Mouse (Mus musculus) telencephalon, adult 2 months (tissue): ENCODE data around the gene Usp4.
"Not testable (repeated sequence)": the region's sequence is repeated elsewhere in the genome, so short reads cannot be mapped to it uniquely, and the experiment has no call there.

Experiments
- DNase-seq: peaks from one replicate; pipeline ENCODE4 v3.0.0-alpha.2; 2011; ENCODE audit warnings: low read depth, low spot score

Usp4 gene

GRCm38 (mm10) chr9:108347540-108348289, at the start of gene Usp4:
TSS of gene Usp4 (plus strand) at chr9:108347853.
- peak; percentile 75 for DNase-seq

DNA sequence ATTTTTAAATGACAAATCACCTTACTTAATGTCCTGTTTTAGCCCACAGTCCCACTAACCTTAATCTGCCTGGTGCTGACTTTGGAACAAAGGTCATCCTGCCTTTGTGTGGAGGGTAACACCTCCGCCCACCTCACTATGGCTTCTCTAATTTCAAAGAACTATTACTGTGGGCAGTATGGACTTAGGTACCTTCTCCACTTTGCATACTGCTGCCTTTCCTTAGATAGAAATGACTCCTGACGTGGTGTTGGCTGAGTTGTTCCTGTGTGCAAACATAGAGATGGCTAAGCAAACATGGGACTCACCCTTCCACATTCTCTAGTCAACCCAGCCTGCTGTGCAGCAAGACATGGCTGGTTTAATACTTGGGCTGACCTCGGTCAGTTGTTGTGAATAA, 45.8 kb upstream of the Usp4 start:
- DNase-seq = no peak

DNA sequence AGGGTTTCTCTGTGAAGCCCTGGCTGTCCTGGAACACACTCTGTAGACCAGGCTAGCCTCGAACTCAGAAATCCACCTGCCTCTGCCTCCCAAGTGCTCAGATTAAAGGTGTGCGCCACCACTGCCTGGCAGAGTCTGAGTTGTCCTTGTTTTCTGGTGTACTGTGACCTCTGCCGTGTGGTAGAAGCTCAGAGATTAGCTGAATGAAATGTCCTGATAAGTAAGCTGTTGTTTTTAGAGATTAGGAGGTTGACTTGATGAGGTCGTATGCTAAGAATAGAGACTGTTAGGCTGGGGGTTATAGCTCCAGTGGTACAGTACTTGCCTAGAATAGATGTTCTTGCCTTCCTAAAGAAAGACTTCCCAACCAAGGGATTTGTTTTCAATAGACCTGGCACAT, 42.9 kb upstream of the Usp4 start:
- no peak for DNase-seq

DNA sequence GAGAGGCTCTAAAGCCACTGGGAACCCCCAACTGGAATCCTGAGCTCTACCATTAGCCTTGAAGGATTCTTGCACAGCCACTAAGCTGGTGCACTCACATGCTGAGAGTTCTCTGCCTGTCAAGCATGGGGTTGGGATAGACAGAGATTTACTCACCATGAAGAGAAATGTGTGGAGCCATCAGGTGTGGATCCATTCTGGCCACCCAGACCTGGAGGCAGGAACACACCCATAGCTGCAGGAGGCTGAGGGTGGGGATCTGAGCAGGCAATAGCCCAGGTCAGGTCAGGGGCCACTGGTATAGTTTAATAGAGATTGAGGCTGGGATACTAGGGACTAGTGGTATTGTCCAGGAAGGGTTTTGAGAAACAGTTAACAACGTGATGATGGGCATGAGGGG, 42.5 kb upstream of the Usp4 start:
- DNase-seq = no peak

DNA sequence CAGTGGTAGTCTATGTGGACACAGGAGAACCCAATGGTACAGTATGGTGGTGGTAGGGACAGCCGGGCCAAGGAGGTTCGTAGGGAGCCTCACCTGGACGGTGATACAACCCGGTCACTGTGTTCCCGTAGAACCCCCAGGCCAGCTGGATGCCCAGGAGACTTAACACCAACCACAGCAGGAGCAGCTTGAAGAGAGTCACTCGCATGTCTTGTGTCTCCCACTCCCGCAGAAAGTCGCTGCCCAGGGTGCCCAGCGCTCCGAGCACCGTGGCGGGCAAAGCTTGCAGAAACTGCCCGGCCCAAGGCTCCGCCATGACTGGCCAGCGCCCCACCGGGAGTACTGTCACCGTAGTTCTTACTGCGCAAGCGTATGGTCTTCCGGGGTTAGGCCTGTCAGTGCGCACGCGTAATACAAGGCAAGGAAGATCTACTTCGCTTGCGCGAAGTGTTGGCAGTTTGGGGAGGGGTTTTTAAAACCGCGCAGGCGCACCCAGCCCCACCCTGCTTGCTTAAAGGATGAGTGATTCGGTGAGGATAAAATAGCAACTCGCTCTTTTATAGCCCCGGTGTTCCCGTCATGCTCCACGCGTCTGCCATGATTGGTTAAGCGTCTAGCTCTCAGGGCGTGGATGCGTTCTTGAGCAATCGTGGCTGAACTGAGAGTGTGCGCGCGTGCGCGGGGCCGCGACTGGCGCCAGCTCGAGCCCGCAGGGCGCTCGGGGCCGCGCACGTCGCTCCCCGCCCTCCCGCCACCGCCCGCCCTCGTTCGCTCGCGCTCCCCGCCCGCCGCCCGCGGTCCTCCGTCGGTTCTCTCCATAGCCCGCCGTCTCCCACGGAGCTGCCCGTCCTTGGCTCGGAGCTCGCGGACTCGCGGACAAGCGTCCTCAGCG, 41.8 kb upstream of the Usp4 start, which contains the start of the genes Rhoa and Tcta:
Rhoa (plus strand) TSS at position 501 of the 892 bp plus-strand sequence.
Tcta (minus strand) TSS at position 532 of the 892 bp plus-strand sequence.
- peak; percentile 100 for DNase-seq

DNA sequence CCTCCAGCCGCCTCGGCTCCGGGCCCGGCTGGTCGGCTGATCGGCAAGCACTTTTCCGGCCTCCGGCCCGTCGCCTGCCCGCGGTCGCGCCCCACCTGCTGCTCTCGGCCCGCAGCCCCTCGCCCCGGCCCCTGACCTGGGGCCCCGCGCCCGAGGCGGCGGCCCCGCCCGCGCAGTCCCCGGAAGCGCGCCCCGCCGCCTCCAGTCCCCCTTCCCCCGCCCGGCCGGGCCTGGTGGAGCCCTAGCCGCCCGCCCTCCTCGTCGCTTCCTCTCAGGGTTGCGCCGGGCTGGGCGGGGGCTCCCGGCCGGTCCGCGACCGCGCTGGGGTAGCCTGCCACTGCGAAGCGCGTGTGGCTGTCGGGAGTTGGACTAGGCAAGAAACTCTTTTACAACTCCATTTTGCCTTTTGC, 41.1 kb upstream of the Usp4 start:
- no peak for DNase-seq

DNA sequence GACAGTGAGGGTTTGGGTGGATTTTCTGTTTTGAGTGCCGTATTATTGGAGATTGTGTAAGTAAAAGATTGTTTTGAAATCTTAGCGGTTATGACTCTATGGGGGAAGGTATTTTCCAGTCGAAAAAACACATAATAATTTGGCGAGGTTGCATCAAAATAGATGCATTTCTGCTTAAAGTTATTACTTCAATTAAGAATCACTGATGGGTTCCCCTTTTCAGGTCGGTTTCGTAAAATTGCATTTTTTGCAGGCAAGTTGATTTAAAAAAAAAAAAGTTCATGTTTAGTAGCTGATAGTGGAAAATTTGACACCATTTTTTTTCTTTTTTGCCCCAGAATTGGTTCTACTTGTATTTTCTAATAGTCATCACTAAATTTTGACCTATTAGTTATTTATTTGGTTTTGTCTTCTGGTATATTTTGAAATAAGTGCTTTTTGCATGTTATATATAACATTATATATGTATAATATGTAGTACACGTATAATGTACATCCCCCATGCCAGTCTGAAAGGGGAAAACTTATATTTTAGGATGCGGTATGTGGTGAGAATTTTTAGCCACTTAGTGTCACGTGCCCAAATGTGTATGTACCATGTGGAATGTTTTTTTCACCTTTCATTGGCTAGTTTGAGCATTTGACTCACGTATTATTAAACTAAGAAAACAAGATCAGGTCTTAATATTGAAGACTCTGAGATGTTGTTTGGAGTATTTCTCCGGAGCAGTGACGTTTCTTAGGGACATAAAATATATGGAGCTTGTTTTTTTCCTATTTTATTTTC, 40.4 kb upstream of the Usp4 start:
- DNase-seq = no peak

DNA sequence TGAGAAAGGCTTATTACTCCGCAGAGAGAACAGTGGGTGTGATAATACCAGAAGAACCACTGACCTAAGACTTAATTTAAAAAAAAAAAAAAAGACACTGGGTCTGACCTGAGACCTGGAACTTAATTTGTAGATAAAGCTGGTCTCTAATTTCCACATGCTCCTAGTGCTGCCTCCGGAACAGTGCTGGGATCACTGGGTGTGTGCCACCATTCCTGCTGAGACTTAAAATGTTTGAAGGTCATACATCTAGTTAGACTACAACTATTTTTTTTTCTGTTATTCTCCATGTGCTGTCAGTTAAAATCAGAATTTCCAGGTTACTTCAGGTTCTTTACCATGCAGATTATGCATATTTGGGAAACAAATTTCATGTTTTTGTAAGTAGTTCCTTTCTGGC, 39.5 kb upstream of the Usp4 start:
- DNase-seq = no peak

DNA sequence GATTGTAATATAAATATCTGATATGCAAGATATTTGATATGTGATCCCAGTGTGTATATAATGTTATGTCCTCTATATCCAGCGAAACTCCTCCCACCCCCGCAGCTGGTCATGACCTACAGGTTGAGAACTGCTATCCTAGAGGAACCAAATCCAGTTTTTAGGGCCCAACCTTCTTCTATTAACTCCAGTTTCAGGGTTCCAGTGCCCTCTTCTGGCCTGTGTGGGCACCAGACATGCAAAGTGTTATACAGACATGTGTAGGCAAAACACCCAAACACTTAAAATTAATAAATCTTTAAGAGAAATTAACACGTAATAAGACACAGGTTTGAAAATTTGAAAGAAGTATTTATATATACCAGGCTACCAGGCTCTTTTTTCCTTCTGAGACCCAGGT, 30.1 kb upstream of the Usp4 start:
- no peak for DNase-seq

DNA sequence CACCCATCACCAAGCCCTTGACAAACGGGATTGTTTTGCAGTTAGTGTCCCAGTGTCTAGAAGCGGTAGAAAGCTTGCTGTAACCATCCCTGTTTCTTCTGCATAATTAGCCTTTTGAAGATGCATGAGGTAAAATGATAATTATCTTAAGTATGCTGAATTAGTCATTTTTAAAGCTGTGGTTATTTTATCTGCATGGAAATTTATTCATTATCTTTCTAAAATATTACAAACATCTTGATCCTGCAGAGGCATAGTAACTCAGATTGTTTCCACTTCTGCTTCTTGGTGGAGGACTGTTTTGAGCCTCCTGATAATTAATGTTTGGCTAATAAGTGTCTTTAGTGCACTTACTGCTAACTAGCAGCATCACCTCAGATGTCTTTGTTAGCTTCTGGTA, 29.2 kb upstream of the Usp4 start:
- DNase-seq = no peak

DNA sequence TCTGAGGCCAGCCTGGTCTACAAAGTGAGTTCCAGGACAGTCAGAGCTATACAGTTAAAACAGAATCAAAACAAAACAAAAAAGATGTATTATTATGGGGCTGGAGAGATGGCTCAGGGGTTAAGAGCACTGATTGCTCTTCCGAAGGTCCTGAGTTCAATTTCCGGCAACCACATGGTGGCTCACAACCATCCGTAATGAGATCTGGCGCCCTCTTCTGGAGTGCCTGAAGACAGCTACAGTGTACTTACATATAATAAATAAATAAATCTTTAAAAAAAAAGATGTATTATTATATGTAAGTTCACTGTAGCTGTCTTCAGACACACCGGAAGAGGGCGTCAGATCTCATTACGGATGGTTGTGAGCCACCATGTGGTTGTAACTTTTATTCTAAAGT, 25.6 kb upstream of the Usp4 start:
- DNase-seq = not testable (repeated sequence)

- DNase-seq = no peak
Observed at GRCm38 (mm10) chr9:108324784-108325183, 22.9 kb upstream of the Usp4 start.

GRCm38 (mm10) chr9:108325811-108326210, 21.8 kb upstream of the Usp4 start:
- DNase-seq = no peak

DNA sequence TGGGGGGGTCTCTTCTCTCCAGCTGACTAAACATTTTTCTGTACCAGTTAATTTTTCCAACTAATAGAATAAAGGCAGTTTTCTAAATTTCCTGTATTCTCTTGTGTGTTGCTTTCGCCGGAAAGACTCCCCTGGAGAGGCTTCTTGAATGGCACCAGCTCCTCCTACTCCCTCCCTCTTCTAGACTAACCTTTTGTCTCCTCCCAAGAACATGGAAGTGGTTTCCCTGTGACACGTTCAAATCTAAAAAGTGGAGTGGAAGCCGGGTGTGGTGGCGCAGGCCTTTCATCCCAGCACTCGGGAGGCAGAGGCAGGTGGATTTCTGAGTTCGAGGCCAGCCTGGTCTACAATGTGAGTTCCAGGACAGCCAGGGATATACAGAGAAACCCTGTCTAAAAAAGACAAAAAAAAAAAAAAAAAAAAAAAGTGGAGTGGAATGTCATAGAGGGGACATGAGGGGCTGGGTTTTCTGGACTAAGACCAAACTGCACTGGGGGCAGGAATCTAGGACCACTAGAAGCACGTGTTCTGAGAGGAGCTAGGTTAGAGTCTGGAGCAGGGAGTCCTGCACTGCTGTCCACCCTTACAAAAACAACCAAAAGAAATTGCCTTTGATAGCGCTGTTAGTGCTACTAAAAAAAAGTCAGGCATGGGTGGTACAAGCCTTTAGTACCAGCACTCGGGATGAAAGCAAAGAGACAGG, 9.7 kb upstream of the Usp4 start:
- no peak for DNase-seq

- no peak for DNase-seq
Observed at GRCm38 (mm10) chr9:108338551-108338885, 9.1 kb upstream of the Usp4 start.

GRCm38 (mm10) chr9:108338886-108339781, 8.5 kb upstream of the Usp4 start, which contains the start of gene Gpx1:
TSS of gene Gpx1 (plus strand) at chr9:108338903.
- DNase-seq = peak; percentile 86

- DNase-seq = no peak
Observed at GRCm38 (mm10) chr9:108339886-108340257, 7.8 kb upstream of the Usp4 start.

- DNase-seq = peak; percentile 28
Observed at GRCm38 (mm10) chr9:108340258-108341138, 7.2 kb upstream of the Usp4 start.

GRCm38 (mm10) chr9:108341139-108341475, 6.5 kb upstream of the Usp4 start:
- no peak for DNase-seq
